Mouse (Mus musculus): ENCODE measurements at regions not wholly inside any gene's neighbourhood (a gene's known extent, or its start where the extent isn't known, plus 50 kb on each side); places are given as distances from the start of the nearest gene placed in this dataset.

DNA sequence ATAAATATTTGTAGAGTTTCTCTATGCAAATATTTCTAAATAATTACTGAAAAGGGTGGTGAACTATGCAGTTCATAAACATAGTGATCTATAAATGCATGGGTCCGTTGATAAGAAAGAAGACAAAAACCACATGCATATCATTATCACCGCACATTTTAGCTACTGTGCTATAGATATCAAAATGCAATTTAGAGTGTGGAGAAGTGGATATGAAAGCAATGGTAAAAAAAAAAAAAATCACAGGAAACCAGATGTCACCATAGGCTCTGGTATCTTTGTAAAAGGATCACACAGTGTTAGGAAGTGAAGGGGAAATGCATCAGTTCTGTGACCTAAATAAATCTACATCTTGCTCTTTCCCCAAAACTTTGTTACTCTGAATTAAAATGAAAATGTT lies 985.2 kb upstream of the B3galt2 start:
- Histone ChIP-seq H3K27me3 (replicated peaks) (no peaks in the 10 kb centered on the region), H3K4me1 (ENCODE audit: control insufficient read depth in 1 of 2, insufficient read depth in 2 of 2) (no peaks in the 10 kb centered on the region), H3K27ac (ENCODE audit: insufficient read depth, low read depth) (no peak overlapping the region), H3K9me3 (replicated peaks; ENCODE audit: low read length) (peaks cover 13% of the 10 kb centered on the region), H3K4me3 (replicated peaks in 1 of 3; ENCODE audit: low read depth in 2 of 3, low read length in 2 of 3, poor library complexity in 1 of 3) (no peak overlapping the region), H3K4me2 (ENCODE audit: insufficient read depth, low read depth, poor library complexity, severe bottlenecking) (no peak overlapping the region), H3K9ac (ENCODE audit: insufficient read depth, low read depth) (no peak overlapping the region), H3K79me2 (replicated peaks; ENCODE audit: control insufficient read depth, extremely low read depth, insufficient read depth, poor library complexity, severe bottlenecking) (no peaks in the 10 kb centered on the region), H3K36me3 (replicated peaks in 1 of 2; ENCODE audit: control insufficient read depth in 1 of 2, insufficient read depth in 1 of 2, low read length in 1 of 2) (no peaks in the 10 kb centered on the region)
- no peak for DNase-seq (ENCODE audit: extremely low read depth)
- dilution Hi-C loops (cut with MboI; ENCODE audit: extremely low pct_ligation_motif_present, extremely low pct_unique_long_range_greater_than_20kb, low sequenced_read_pairs) (no loop called here), in situ Hi-C loops (cut with MboI; ENCODE audit: low pct_ligation_motif_present, low pct_unique_long_range_greater_than_20kb, low sequenced_read_pairs) (no loop called here)
- TF ChIP-seq GABPA (IDR thresholded peaks at IDR 0.05; ENCODE audit: insufficient replicate concordance, low read depth, low read length) (no peak), NELFE (IDR thresholded peaks at IDR 0.05; ENCODE audit: low read depth, low read length) (no peak), USF1 (IDR thresholded peaks at IDR 0.05; ENCODE audit: low read depth, low read length) (no peak), POLR2A (IDR thresholded peaks at IDR 0.05; ENCODE audit: low read depth, low read length) (no peak), RCOR1 (conservative IDR thresholded peaks at IDR 0.05; ENCODE audit: low read depth, low read length) (no peak), RAD21 (IDR thresholded peaks at IDR 0.05; ENCODE audit: low read depth, low read length) (no peak), HCFC1 (IDR thresholded peaks at IDR 0.05; ENCODE audit: low read depth, low read length) (no peak), TCF12 (IDR thresholded peaks at IDR 0.05; ENCODE audit: low read depth, low read length) (no peak), ZC3H11A (IDR thresholded peaks at IDR 0.05; ENCODE audit: low read depth, low read length) (no peak), ZNF384 (IDR thresholded peaks at IDR 0.05; ENCODE audit: low read depth, low read length) (no peak), ZMIZ1 (IDR thresholded peaks at IDR 0.05; ENCODE audit: low read depth, low read length) (no peak), CTCF (conservative IDR thresholded peaks at IDR 0.05 in 1 of 2, IDR thresholded peaks at IDR 0.05 in 1 of 2; ENCODE audit: low read depth in 2 of 2, low read length in 2 of 2) (no peak), NRF1 (IDR thresholded peaks at IDR 0.05; ENCODE audit: low read depth, low read length) (no peak), MXI1 (IDR thresholded peaks at IDR 0.05; ENCODE audit: low read depth, low read length) (no peak)

DNA sequence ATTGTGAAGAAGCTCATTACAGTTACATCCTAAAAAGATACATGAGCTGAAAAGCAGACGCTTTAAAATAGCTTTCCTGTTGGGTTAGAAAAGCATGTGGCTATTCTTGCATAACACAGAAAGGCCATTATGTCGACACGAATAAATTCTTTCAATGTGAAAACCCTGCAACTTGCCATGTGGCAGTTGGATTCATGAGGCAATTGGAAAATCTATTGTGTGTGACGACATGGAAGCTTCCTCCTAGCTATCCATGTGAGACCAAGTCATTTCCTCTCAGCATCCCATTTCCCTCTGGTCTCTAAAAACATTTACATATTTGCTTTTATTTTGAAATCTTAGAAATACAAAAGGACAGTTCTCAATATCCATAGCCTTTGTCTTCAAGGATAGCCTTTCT lies 975.2 kb upstream of the B3galt2 start:
- TF ChIP-seq CHD2 (IDR thresholded peaks at IDR 0.05; ENCODE audit: low read length): no peak
- no peak for TF ChIP-seq JUND (conservative IDR thresholded peaks at IDR 0.05; ENCODE audit: low read depth, low read length)
- no peak for TF ChIP-seq BHLHE40 (IDR thresholded peaks at IDR 0.05; ENCODE audit: low read depth, low read length)
- TF ChIP-seq MYC (IDR thresholded peaks at IDR 0.05; ENCODE audit: low read depth, low read length): no peak
- no peak for TF ChIP-seq PAX5 (IDR thresholded peaks at IDR 0.05; ENCODE audit: low read length)
- TF ChIP-seq USF2 (conservative IDR thresholded peaks at IDR 0.05; ENCODE audit: low read depth, low read length): no peak
- TF ChIP-seq ZKSCAN1 (IDR thresholded peaks at IDR 0.05; ENCODE audit: borderline replicate concordance, low read depth, low read length): no peak
- TF ChIP-seq ZNF384 (IDR thresholded peaks at IDR 0.05; ENCODE audit: low read depth, low read length): no peak
- no peak for TF ChIP-seq ELF1 (IDR thresholded peaks at IDR 0.05; ENCODE audit: low read depth, low read length)
- no peak for TF ChIP-seq GABPA (IDR thresholded peaks at IDR 0.05; ENCODE audit: insufficient replicate concordance, low read depth, low read length)
- TF ChIP-seq MXI1 (IDR thresholded peaks at IDR 0.05; ENCODE audit: low read depth, low read length): no peak
- TF ChIP-seq TBP (conservative IDR thresholded peaks at IDR 0.05; ENCODE audit: low read depth, low read length): no peak
- TF ChIP-seq TCF12 (IDR thresholded peaks at IDR 0.05; ENCODE audit: low read depth, low read length): no peak
- no peak for TF ChIP-seq USF1 (IDR thresholded peaks at IDR 0.05; ENCODE audit: low read depth, low read length)
- TF ChIP-seq RAD21 (IDR thresholded peaks at IDR 0.05; ENCODE audit: low read depth, low read length): no peak
- no peak for TF ChIP-seq POLR2AphosphoS2 (IDR thresholded peaks at IDR 0.05; ENCODE audit: low read depth, low read length)
- no peak for TF ChIP-seq MAFK (IDR thresholded peaks at IDR 0.05; ENCODE audit: insufficient replicate concordance, low read length)
- no peaks in the 10 kb centered on the region for H3K4me1 ChIP-seq (ENCODE audit: control insufficient read depth in 1 of 2, insufficient read depth in 2 of 2)
- H3K9me3 ChIP-seq (replicated peaks; ENCODE audit: low read length): peaks cover 10% of the 10 kb centered on the region
- no peaks in the 10 kb centered on the region for H3K27me3 ChIP-seq (replicated peaks)
- no peak overlapping the region for H3K9ac ChIP-seq (ENCODE audit: insufficient read depth, low read depth)
- no peak overlapping the region for H3K4me2 ChIP-seq (ENCODE audit: insufficient read depth, low read depth, poor library complexity, severe bottlenecking)
- no peaks in the 10 kb centered on the region for H3K36me3 ChIP-seq (replicated peaks in 1 of 2; ENCODE audit: control insufficient read depth in 1 of 2, insufficient read depth in 1 of 2, low read length in 1 of 2)
- no peaks in the 10 kb centered on the region for H3K79me2 ChIP-seq (replicated peaks; ENCODE audit: control insufficient read depth, extremely low read depth, insufficient read depth, poor library complexity, severe bottlenecking)
- in situ Hi-C loops (cut with MboI; ENCODE audit: low pct_ligation_motif_present, low pct_unique_long_range_greater_than_20kb, low sequenced_read_pairs): no loop called here
- no peak overlapping the region for H3K27ac ChIP-seq (ENCODE audit: insufficient read depth, low read depth)
- DNase-seq (ENCODE audit: extremely low read depth): no peak
- H3K4me3 ChIP-seq (replicated peaks in 1 of 3; ENCODE audit: low read depth in 2 of 3, low read length in 2 of 3, poor library complexity in 1 of 3): no peak overlapping the region
- dilution Hi-C loops (cut with MboI; ENCODE audit: extremely low pct_ligation_motif_present, extremely low pct_unique_long_range_greater_than_20kb, low sequenced_read_pairs): no loop called here
